Mouse (Mus musculus) liver, adult 2 months (tissue): ENCODE data around the gene Wsb2.

Experiments used
- CTCF ChIP-seq: fragments of 200-500 bp; IDR thresholded peaks from 2 replicates; pipeline ENCODE4 v1.5.1; 2011; ENCODE audit warnings: low read depth, low read length, control low read depth
- POLR2A ChIP-seq: fragments of 200-500 bp; IDR thresholded peaks from 2 replicates; pipeline ENCODE4 v1.6.1; 2011; ENCODE audit warnings: low read length, control low read depth; ENCODE audit not compliant: insufficient read depth; ENCODE audit errors: extremely low read depth

DNA sequence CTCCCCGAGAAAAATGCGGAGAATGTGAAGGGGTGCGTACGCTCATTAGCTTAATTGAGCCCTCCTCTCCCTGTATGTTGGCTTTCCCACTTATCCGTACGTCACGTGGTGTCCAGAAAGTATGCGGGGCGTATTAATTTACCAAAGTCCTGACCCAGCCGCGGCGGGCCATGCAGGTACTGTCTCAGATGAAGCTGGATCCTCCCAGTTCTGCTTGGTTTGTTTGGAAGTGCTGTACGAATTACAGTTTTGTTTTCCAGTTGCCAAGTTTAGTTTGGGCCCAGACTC, 3.1 kb downstream of the Wsb2 start:
- TF ChIP-seq CTCF (no peak), POLR2A (no peak)
